Mouse (Mus musculus): Measurements from ENCODE around the gene Cwc15. TPM values are rescaled to one million over a fixed set of nuclear protein-coding genes. Genes with fewer than 3 reads are reported as not detected.
A peak's percentile ranks its signal among the peaks of the same experiment; 100 is the strongest.

Gene Cwc15
- polyA plus RNA-seq, 1 experiment from 2014 or later, result 227 TPM

- peak; percentile 67 for DNase-seq (ENCODE audit: low spot score)
Observed at GRCm38 (mm10) chr9:14547584-14548365, 47.4 kb downstream of the Cwc15 start.

- DNase-seq (ENCODE audit: low spot score), result no peak
Observed at GRCm38 (mm10) chr9:14548366-14548761, 47.9 kb downstream of the Cwc15 start.

GRCm38 (mm10) chr9:14558332-14558731, 57.9 kb downstream of the Cwc15 start:
- no peak for DNase-seq (ENCODE audit: low spot score)

DNA sequence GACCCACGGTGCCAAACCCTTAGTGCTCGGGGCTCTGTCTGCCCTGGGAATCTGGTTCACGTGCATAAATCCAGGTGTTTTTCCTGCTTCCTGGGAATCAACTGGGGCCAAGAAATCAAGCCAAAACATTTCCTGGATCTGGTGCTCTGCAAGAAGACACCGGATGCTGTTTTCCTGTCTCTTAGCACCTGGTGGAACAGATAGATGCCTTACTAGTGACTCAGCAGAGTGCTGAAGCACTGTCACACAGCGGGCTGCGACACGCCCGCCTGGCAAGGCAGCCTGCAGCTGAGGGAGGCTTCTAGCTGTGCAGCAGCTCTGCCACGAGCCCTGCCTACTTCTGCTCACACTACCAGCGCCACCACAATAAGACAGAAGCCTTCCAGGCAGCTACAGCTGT, 59.0 kb downstream of the Cwc15 start:
- peak; percentile 88 for DNase-seq (ENCODE audit: low spot score)

DNA sequence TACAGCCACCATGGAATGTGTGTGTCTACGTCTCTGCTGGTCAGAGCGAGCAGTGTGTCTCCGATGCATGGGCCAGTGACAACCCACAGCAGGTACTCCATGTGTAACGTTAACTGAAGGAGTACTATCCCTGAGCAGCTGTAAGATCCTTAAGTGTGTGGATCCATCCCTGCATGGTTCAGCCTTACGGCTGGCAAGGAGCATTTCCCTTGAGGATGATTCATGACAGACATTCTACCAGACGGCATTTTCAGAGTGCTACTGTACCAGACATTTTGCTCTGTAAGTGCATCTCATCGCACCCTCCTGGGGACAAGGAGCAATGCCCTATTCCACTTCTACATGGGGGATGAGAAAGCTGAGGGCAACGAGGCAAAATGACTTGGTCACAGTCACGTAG, 59.6 kb downstream of the Cwc15 start:
- DNase-seq (ENCODE audit: low spot score), result no peak

Other genes starting within 250 kb of the Cwc15 start
- 18.8 and 19.3 TPM in 2 replicates for gene Sesn3, start 225.6 kb upstream of the Cwc15 start, polyA plus RNA-seq (2015; fragmentation: Nextera tagmentation; extraction: Ambion mirVana)
- gene Endod1, start 119.1 kb upstream of the Cwc15 start, polyA plus RNA-seq (2015; fragmentation: Nextera tagmentation; extraction: Ambion mirVana), result 8.8 and 9.6 TPM in 2 replicates
- 0.36 and 0.44 TPM in 2 replicates for gene Kdm4d, start 135 bp upstream of the Cwc15 start, polyA plus RNA-seq (2015; fragmentation: Nextera tagmentation; extraction: Ambion mirVana)
- 6.6 and 7.9 TPM in 2 replicates for gene Amotl1, start 144.4 kb downstream of the Cwc15 start, polyA plus RNA-seq (2015; fragmentation: Nextera tagmentation; extraction: Ambion mirVana)
- 1.0 and 1.2 TPM in 2 replicates for gene Piwil4, start 240.1 kb downstream of the Cwc15 start, polyA plus RNA-seq (2015; fragmentation: Nextera tagmentation; extraction: Ambion mirVana)

Data from thymus, postnatal 0 days (tissue).